Mouse (Mus musculus) telencephalon, adult 2 months (tissue): ENCODE data around the gene Rhbdd2.

Source experiments
- DNase-seq: peaks from one replicate; pipeline ENCODE4 v3.0.0-alpha.2; 2011; ENCODE audit warnings: low read depth, low spot score

Gene Rhbdd2

DNA sequence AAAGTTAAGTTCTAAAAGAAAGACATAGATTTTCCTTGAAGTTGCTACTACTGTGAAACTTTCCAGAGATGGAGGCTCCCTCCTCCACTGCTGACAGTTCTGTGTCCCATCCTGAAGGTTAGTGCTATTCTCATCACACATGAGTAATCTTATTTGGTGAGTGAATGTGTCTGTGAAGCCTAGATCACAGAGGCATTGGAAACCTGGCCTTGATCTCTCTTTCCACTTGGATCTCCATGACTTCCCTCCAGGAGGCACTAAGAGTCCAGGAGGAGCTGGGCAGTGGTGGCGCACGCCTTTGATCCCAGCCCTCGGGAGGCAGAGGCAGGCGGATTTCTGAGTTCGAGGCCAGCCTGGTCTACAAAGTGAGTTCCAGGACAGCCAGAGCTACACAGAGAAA is 49.6 kb downstream of the Rhbdd2 start:
- DNase-seq, result no peak

DNA sequence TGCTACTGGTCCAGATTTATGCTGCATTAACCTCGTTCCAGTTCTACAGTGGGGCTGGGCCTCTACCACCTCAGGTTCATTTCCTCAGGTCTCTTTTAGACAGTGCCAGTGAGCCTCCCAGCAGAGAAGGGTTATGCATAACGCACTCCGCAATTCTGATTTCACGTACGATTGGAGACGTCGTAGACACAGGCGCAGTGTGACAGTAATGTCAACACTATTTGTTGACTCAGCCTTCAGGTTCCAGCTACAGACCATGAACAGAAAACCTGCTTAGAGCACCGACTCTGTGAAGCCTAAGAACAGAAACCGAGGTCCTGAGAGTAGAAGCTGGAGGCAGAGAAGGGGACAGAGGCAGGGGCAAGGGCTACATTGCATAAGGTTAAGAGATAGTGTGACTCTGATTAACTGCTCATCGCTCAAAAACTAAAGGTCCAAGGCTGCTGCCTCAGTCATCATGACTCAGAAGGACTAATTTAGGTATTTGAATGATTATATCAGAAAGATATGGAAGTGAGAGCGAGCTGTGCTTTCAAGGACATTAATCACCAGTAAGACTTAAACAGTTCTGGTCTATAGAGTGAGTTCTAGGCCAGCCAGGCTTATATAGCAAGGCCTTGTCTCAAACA is 50.6 kb downstream of the Rhbdd2 start:
- DNase-seq, result no peak

DNA sequence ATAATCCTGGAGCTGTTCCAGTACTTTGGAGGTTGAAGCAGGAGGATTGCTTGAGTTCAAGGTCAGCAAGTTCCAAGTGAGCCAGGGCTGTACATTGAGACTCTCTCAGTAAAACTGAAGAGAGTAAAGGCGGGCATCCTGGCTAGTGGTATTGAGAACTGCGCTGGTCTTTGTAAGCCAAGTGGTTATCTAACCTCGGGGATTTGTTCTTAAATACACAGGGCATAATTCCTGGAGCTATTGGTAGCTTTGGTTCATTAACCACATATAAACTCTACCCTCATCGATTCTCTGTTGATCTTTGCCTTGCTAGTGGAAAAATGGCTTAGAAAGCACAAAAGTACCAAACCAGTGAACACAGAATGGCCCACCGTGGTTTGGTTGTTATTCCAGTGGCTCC is 58.0 kb downstream of the Rhbdd2 start:
- no peak for DNase-seq

DNA sequence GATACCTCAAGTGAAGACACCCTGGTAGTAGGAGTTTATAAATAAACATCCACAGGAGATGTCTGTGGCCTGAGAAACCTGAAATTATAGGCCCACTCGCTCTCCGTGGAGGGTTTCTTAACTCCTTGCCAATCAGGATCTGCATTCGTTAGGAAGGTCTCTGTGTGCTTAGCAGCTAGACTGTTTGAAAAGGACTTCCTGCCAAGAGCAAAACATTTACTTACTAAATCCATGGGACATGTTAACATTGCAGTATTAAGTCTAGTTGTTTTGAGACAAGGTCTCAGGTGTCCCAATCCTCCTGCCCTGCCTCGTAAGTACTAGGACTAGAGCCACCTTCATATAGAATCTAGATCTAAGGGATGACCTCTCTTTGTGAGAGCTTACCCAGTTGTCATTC is 58.8 kb downstream of the Rhbdd2 start:
- DNase-seq, result no peak

DNA sequence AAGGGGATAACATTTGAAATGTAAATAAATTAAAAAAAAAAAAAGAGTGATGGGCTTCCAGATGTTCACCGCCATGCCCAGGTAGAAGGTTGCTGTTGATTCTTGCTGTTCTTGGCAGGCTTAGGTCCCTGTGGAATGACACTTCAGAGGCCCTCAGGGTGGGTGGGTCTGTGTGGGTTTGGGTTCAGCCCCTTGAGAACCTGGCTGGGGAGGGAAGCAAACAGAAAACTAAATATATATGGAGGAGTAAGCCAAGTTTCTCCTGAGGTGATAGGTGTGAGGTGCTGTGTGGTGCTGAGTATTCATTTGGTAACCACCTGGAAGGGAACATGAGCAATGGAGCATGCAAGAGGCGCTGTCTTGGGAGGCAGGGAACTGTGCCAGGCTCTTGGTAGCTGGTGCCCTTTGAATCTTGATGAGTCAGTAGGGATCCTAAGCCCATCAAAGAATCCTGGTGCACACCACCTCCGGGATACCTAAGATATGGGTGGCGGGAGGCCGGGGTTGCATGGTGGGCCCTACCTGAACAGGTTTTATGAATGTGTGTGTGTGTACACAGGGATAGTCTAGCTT is 60.9 kb downstream of the Rhbdd2 start:
- no peak for DNase-seq

DNA sequence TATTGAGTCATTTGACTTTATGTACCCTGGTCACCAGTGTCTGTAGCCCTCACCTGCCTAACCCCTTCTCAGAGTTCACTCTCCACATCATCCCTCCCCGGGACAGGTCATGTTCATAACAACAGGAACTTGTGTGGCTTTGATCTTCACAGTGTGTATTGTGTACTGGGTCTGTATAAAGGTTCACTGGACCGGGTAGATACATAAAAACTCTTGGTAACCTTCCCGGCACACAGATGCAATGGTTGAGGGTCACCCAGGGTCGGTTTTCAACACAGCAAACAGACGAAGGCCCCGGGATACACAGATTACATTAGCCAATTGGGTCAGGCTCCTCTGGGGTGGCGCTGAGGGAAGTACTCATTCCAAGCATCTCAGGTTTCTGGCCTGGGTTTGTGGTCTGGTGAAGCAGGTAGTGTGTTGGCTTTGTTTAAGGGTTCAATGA is 62.9 kb downstream of the Rhbdd2 start:
- no peak for DNase-seq
